Mouse (Mus musculus) spleen, postnatal 4 days (tissue): ENCODE data around the gene Cnot11.
A peak's percentile ranks its signal among the peaks of the same experiment; 100 is the strongest.

Source experiments
- DNase-seq, 2 experiments: peaks; one replicate each; pipeline ENCODE4 v3.0.0; 2022; ENCODE audit warnings: low spot score in 2 of 2

Gene Cnot11

DNA sequence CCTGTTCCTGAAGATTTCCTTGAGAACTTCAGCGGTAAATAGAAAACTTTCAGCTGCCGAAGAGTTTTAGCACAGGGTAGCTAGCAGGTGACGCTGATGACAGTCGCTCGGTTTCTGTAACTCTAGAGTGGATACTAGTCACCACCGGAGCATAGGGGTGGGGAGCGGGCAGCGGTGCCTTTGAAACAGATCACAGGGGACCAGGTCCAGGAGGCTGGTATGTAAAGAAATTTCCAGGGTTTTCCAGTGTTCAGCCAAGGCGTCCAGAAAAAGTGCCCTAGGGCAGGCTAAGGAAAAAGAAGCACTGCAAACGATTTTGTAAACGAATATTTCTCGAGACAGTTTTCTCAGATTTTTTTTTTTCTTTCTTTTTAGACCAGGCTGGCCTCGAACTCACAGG is at the start of gene Cnot11:
Gene Cnot11 (plus strand): TSS at position 162 of the 400 bp plus-strand sequence.
- DNase-seq: no peak

DNA sequence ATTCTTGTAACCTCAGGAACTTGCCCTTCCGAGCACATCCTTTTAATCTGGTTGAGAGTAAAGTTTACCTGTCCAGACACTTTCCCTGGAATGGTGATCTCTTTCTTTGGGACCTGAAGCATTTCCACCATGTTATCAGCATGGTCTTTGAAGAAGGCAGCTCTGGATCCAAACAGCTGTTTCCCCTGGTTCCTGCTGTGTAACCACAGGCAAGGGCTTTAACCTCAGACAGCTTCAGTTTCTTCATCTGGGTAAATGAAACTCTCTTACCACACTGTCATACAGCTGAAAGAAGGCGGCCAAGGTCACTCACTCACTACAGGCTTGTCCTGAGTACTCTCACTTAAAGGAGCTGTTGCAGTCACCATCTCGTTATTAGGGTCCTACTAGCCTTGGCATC is 47.4 kb upstream of the Cnot11 start:
- DNase-seq: no peak

- no peak for DNase-seq
These were observed 41.6 kb upstream of the Cnot11 start for GRCm38 (mm10) chr1:39493165-39493564.

- no peak for DNase-seq
These were observed 41.1 kb upstream of the Cnot11 start for GRCm38 (mm10) chr1:39493664-39494063.

DNA sequence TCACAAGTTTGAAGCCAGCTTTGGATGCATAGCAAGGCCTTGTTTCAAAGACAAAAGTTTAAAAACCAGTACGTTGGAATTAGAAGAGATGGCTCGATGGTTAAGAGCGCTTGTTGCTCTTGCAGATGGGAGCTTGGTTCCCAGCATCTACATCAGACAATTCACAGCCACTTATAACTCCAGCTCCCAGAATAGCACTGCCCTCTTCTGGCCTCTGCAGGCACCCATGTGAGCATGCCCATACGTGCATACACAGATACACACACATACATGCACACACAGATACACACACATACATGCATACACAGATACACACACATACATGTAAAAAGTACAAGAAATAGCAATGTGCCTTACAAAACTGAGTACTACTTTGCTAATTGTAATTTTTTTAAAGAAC is 37.8 kb upstream of the Cnot11 start:
- DNase-seq: no peak

DNA sequence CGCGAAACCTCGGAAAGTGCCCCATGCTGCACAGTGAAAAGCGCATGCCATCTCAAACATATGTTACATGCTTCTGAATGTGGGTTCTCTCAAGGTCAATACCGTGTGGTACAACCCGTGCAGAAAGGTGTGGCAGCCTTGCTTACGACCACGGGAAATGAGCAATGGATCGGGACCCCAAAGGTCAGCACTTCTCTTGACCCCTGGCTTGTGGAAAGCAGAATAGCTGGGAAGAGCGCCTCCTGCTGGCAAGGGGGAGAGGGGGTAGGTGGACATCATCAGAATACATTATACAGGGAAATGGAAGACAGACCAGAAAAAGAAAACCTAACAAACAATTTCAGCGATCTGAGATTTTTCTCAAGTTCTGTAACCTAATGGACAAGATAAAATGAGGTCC is 37.0 kb upstream of the Cnot11 start:
- no peak for DNase-seq

DNA sequence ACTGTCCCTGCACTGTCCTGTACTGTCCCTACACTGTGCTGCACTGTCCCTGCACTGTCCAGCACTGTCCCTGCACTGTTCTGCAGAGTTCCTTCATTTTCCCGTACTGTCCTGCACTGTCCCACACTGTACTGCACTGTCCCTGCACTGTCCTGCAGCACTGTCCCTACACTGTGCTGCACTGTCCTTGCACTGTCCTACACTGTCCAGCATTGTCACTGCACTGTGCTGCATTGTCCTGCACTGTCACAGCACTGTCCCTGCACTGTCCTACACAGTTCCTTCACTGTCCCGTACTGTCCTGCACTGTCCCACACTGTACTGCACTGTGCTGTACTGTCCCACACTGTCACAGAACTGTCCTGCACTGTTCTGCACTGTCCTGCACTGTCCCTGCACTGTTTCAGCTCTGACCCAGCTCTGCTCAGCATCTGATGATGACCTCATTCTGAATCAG is 35.3 kb upstream of the Cnot11 start:
- no peak for DNase-seq

DNA sequence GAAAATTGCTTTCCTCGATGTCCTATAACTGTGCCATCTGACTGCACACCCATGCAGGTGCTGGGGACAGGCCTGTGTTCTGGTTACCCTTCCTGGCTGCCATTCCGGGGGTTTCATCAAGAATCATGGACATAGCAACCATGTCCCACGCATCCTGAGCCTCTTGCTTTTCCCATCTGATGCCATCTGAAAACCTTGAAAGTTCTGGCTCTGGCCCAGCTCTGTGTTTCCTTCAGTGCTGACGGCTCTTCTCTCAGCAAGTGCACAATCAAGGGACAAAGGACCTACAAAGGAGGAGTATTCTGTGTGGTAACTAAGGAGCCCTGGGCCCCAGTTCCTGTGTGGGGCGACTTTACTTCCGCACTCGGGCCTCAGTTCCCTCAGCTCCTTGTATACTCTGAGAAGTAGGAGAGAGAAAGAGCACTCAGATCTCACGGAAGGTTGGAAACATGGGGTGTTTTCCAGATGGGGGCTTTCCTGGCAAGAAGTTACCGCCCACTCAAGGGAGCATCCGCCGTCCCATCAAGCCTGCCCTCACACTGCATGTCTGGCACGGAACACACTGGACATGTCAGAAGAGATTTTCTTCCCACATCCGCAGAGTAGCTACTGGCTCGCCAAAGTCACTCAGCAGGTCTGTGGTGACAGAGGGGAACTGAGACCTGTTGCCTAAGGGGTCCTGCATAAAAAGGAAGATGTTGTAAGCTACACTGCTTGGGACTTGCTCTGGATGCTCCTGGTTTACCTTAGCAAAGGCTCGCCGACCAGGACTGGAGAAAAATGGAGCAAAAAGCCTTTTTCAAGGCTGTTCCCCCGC is 31.8 kb upstream of the Cnot11 start:
- DNase-seq: peak; percentile 29 to 68

- no peak for DNase-seq
These were observed 30.5 kb upstream of the Cnot11 start for GRCm38 (mm10) chr1:39504261-39504660.

- no peak for DNase-seq
These were observed 29.2 kb upstream of the Cnot11 start for GRCm38 (mm10) chr1:39505600-39505999.

DNA sequence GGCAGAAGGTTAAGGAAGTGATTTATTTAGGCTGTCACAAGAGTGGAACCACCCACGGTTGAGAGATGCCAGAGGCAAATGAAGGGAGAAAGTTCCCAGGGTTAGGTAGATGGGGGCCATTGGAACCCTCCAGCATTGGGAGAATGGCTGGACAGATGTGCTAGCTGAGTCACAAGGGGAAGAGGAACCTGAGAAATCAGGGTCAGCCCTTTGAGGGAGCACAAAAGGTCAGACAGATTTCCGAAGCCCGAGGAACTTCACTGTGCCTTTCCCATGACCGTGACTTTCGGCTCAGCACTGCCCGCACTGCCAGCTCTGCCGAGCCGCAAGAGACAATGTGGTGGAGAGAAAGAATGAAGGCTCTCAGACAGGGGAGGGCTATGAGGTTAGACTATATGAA is 23.0 kb upstream of the Cnot11 start:
- no peak for DNase-seq

- no peak for DNase-seq
These were observed 22.6 kb upstream of the Cnot11 start for GRCm38 (mm10) chr1:39512183-39512582.

GRCm38 (mm10) chr1:39515303-39515991 is 19.3 kb upstream of the Cnot11 start:
- DNase-seq: no peak

GRCm38 (mm10) chr1:39521326-39521725 is 13.5 kb upstream of the Cnot11 start:
- DNase-seq: no peak

DNA sequence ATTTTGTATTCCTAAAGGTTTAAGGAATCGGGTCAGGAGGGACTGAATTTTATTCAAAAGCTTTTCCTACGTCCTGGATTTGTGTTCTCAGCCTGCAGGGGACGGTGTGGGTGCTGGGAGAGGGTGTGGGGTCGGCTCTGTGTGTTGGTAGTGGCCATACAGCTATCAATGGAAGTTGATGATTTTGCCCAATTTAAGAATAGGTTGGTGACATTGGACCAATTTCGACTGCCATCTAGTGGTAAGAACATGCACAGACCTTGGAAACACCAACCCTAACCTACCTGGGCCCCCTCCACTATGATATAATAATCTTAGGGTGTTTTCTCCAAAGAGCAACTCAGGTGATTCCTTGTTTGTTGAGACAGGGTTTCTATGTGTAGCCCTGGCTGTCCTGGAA is 12.3 kb upstream of the Cnot11 start:
- DNase-seq: no peak

- no peak for DNase-seq
These were observed 9.0 kb upstream of the Cnot11 start for GRCm38 (mm10) chr1:39525763-39526162.

DNA sequence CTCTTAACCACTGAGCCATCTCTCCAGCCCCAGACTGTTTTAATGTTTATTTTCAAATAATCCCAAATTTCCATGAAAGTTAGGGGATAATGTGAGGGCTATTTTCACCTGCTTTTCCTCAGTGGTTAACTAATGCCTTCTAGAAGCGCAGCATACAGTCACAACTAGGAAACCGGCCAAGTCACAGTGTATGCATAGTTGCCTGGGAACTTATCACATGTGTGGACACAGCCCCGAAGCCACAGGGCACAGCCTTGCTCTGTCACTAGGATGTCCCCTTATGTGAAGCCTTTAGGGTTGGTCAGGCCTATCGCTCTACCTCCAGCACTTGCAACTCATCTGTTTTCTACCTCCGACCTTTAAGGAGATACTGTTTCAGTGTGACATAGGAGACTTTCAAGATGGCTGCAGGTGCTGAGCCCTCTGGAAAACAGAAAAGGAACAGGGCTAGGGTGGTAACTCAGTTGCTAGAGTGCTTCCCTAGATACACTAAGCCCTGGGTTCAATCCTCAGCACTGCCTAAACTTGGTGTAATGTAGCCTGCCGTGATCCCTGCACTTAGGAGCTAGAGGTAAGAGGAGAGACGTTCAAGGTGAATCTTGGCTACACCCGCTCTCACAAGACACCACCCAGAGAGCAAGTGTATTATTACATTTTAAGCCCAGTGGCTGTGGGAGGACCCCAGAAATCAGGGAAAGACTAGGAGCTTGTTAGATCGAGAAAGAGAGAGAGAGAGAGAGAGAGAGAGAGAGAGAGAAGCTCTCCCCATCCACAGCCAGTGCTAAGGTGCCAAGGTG is 8.2 kb upstream of the Cnot11 start:
- no peak for DNase-seq

DNA sequence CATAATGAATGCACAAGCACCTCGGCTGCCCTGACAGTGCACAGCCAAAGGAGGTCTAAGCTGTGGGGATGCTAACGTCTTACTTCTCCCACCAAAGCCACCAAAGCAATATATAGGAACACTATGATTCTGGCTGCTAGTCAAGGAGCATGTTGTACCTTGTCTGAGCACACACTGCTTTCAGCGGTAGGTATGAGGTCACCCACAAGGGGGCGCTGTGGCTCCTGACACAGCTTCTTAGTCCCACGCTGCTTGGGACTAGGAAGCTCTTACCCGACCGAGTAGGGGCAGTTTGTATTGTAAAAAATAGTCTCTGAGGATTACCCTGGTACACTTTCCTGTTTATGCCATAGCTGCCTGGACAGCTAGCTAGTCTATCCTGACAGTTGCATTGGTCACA is 7.4 kb upstream of the Cnot11 start:
- peak; percentile 80 to 96 for DNase-seq

DNA sequence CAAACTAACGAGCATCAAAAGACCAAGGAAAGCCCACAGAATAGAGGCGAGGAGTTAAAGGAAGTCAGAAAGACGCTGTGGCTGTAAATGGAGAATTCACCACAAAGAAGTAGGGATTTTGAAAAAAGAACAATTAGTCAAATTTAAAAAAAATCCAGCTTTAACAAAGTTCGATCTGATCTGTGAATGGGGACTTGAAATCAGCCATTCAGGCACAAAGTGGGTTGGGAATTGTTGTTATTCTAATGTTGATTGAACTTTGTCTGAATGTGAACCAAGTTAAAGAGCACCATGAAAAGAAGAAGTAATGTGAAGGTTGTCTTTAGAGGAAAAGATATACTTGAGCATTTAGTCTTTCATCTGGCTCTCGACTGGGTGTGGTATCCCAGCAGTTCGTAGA is 6.5 kb upstream of the Cnot11 start:
- no peak for DNase-seq

GRCm38 (mm10) chr1:39530258-39530943 is 4.4 kb upstream of the Cnot11 start:
- peak; percentile 73 to 89 for DNase-seq

GRCm38 (mm10) chr1:39531036-39531435 is 3.8 kb upstream of the Cnot11 start:
- DNase-seq: no peak

- no peak for DNase-seq
These were observed 875 bp upstream of the Cnot11 start for GRCm38 (mm10) chr1:39533917-39534316.
